In the genomic region with DNA sequence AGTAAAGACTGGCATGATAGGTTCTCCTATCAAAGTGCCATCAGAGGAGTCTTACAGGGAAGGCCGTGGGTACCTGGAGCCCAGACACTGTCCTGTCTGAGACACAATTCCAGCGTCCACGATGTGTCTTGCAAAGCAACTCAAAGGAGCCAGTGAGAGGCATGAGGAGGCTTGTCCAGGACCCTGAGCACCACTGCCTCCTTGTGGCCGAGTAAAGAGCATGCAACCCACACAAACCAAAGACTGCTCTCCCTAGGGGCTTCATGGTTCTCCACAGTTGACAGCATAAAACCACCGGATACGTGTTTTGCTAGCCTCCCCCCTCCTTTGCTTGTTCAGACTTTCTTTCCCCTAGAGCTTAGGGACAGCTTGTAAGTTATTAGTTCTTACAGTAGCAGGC, we compare ENCODE assay signal across 9 mouse cellular contexts. TPM values are rescaled to one million over a fixed set of nuclear protein-coding genes. Genes with fewer than 3 reads are reported as not detected.
A peak's percentile ranks its signal among the peaks of the same experiment; 100 is the strongest.
DNase-seq lines count a peak whose midpoint lies in the region; TF ChIP-seq lines count a peak whose summit lies in the region.
"Had no signal": no experiment of that assay in that cellular context is flagged by ENCODE, and none has a peak within 500 bp of the region (broad histone marks: within the 10 kb centered on the region; RNA-seq: fewer than 3 reads in every experiment).

No protein-coding gene starts in this region.

- TF ChIP-seq POLR2A in testis, adult 2 months (IDR thresholded peaks at IDR 0.05; ENCODE audit: control insufficient read depth, low read depth, low read length): no peak
- no peak for TF ChIP-seq POLR2A in lung, adult 2 months (IDR thresholded peaks at IDR 0.05; ENCODE audit: borderline replicate concordance, extremely low read depth, low read depth, low read length)

- peak; percentile 73; the same call in 1 of the 2 replicates for TF ChIP-seq CTCF in testis, adult 2 months (IDR thresholded peaks at IDR 0.05; ENCODE audit: control insufficient read depth, insufficient read depth, insufficient replicate concordance, low read depth, low read length)
- TF ChIP-seq CTCF in lung, adult 2 months (IDR thresholded peaks at IDR 0.05; ENCODE audit: insufficient read depth, low read length): peak; percentile 95

- H3K36me3 ChIP-seq in heart, embryonic 10.5 days: no peaks in the 10 kb centered on the region
- no peaks in the 10 kb centered on the region for H3K36me3 ChIP-seq in testis, adult 2 months (ENCODE audit: control insufficient read depth, insufficient read depth, low read length)
- H3K36me3 ChIP-seq: liver, embryonic 15.5 days had no signal

- no peaks in the 10 kb centered on the region for H3K27me3 ChIP-seq in heart, embryonic 10.5 days (ENCODE audit: insufficient read depth, poor library complexity, severe bottlenecking)
- H3K27me3 ChIP-seq in testis, adult 2 months (ENCODE audit: control insufficient read depth, insufficient read depth, low read length): no peaks in the 10 kb centered on the region
- H3K27me3 ChIP-seq: liver, embryonic 15.5 days had no signal

- no peak overlapping the region for H3K27ac ChIP-seq in heart, embryonic 10.5 days
- H3K27ac ChIP-seq in testis, adult 2 months (ENCODE audit: control insufficient read depth, insufficient read depth, low read depth, low read length): no peak overlapping the region
- H3K27ac ChIP-seq: liver, embryonic 15.5 days had no signal

- no peak overlapping the region for H3K4me3 ChIP-seq in heart, embryonic 10.5 days
- H3K4me3 ChIP-seq in testis, adult 2 months (ENCODE audit: control insufficient read depth, low read depth, low read length): no peak overlapping the region
- no peak overlapping the region for H3K4me3 ChIP-seq in lung, adult 2 months (replicated peaks; ENCODE audit: extremely low read depth, low read depth, low read length)
- H3K4me3 ChIP-seq: liver, embryonic 15.5 days had no signal

- WGBS in heart, embryonic 10.5 days: 36% methylated on average over 6 of the region's 6 CpGs
- 30% methylated on average over 6 of the region's 6 CpGs for whole genome bisulfite sequencing in lung, adult 2 months

- DNase-seq in heart, adult 11 months: peak; percentile 91
- DNase-seq in heart, embryonic 10.5 days (ENCODE audit: low spot score): no peak
- no peak for DNase-seq in testis, postnatal 14 days (ENCODE audit: low spot score)
- DNase-seq in embryo, embryonic 9.5 days (ENCODE audit: extremely low spot score): peak; percentile 36
- DNase-seq in lung, adult 2 months: peak; percentile 49
- DNase-seq in spleen, postnatal 36 days (ENCODE audit: low spot score in 2 of 2): peak; percentile 68 to 70
- DNase-seq in urinary bladder, postnatal 10 days (ENCODE audit: low spot score): no peak

- 0 out of 2 replicates have a peak, but pooled peaks cover 4% of the 10 kb centered on the region for H3K4me1 ChIP-seq in heart, embryonic 10.5 days
- no peaks in the 10 kb centered on the region for H3K4me1 ChIP-seq in testis, adult 2 months (ENCODE audit: control insufficient read depth, insufficient read depth, low read length)
- H3K4me1 ChIP-seq in lung, adult 2 months (ENCODE audit: control insufficient read depth, insufficient read depth, low read length): no peaks in the 10 kb centered on the region
- H3K4me1 ChIP-seq: liver, embryonic 15.5 days had no signal

- H3K9me3 ChIP-seq in heart, embryonic 10.5 days: no peaks in the 10 kb centered on the region
- H3K9me3 ChIP-seq: liver, embryonic 15.5 days had no signal

RNA-seq across cellular contexts. Expression of gene Fry, which starts 39.2 kb away (rescaled TPM):
- polyA plus RNA-seq in heart, embryonic 10.5 days (2016; fragmentation: Nextera tagmentation; extraction: Ambion mirVana): 14.7 and 20.3 TPM in 2 replicates
- 7.1 and 8.4 TPM in 2 replicates for polyA plus RNA-seq in testis, adult 2 months (2012; rRNA removed)
- polyA plus RNA-seq in lung, adult 2 months (2012; rRNA removed): 37.0 and 39.3 TPM in 2 replicates

Comparison
In these comparisons a context has a peak if more than half of its experiments do, and no peak if none do; other contexts are left out.
1. DNase-seq: peak in heart, adult 11 months (single experiment), embryo, embryonic 9.5 days (single experiment), lung, adult 2 months (single experiment) and spleen, postnatal 36 days (2 of 2); none in heart, embryonic 10.5 days (single experiment), testis, postnatal 14 days (single experiment) and urinary bladder, postnatal 10 days (single experiment).